Mouse (Mus musculus) CH12.LX (cell line): Measurements from ENCODE around the gene Rcan2. TPM values are rescaled to one million over a fixed set of nuclear protein-coding genes. Genes with fewer than 3 reads are reported as not detected.

Source experiments
- DNase-seq: peaks from one replicate; pipeline ENCODE4 v3.0.0-alpha.2; 2013; ENCODE audit errors: extremely low read depth
- H3K27ac ChIP-seq: 2 replicates; pipeline ENCODE4 v1.5.1; 2012; ENCODE audit warnings: low read depth, mild to moderate bottlenecking, control low read depth, moderate library complexity; ENCODE audit not compliant: insufficient read depth
- H3K27me3 ChIP-seq: replicated peaks from 2 replicates; pipeline ENCODE3; 2012; ENCODE audit warnings: inconsistent platforms
- H3K36me3 ChIP-seq, 2 experiments: replicated peaks in 1 of 2; 2 replicates each; pipeline versions ENCODE3 to v1.6.1; 2012; ENCODE audit warnings: inconsistent platforms in 1 of 2, low read length in 1 of 2, mild to moderate bottlenecking in 1 of 2, mixed read lengths in 1 of 2, moderate library complexity in 1 of 2; ENCODE audit not compliant: control insufficient read depth in 1 of 2, insufficient read depth in 1 of 2
- H3K4me1 ChIP-seq, 2 experiments: 2 replicates each; pipeline ENCODE4 v1.6.1; 2012; ENCODE audit warnings: inconsistent platforms in 1 of 2, moderate library complexity in 1 of 2; ENCODE audit not compliant: insufficient read depth in 2 of 2, control insufficient read depth in 1 of 2
- H3K4me2 ChIP-seq: 2 replicates; pipeline ENCODE4 v1.6.1; 2012; ENCODE audit warnings: low read depth, mild to moderate bottlenecking, control low read depth; ENCODE audit not compliant: poor library complexity, insufficient read depth, severe bottlenecking
- H3K4me3 ChIP-seq, 3 experiments: fragments of 150-350 bp in 1 of 3; sonication (generic) in 1 of 3; replicated peaks in 1 of 3; 2 replicates each; pipeline versions ENCODE3 to v1.5.1; 2011 to 2012; ENCODE audit warnings: low read depth in 2 of 3, low read length in 2 of 3, mild to moderate bottlenecking in 2 of 3, moderate library complexity in 2 of 3, control low read depth in 1 of 3, improper control_type of control experiment in 1 of 3, inconsistent platforms in 1 of 3, mixed read lengths in 1 of 3; ENCODE audit not compliant: poor library complexity in 1 of 3
- H3K79me2 ChIP-seq: replicated peaks from 2 replicates; pipeline ENCODE4 v1.6.1; 2012; ENCODE audit warnings: mild to moderate bottlenecking, moderate library complexity; ENCODE audit not compliant: control insufficient read depth, poor library complexity, insufficient read depth, severe bottlenecking; ENCODE audit errors: extremely low read depth
- H3K9ac ChIP-seq: 2 replicates; pipeline ENCODE4 v1.6.1; 2012; ENCODE audit warnings: low read depth, mild to moderate bottlenecking, control low read depth, moderate library complexity; ENCODE audit not compliant: insufficient read depth
- H3K9me3 ChIP-seq: replicated peaks from 2 replicates; pipeline ENCODE3; 2012; ENCODE audit warnings: low read length, inconsistent platforms, mixed read lengths
- BHLHE40 ChIP-seq: IDR thresholded peaks from 2 replicates; pipeline ENCODE4 v1.6.1; 2011; ENCODE audit warnings: mild to moderate bottlenecking, low read depth, low read length, improper control_type of control experiment
- E2F4 ChIP-seq: IDR thresholded peaks from 2 replicates; pipeline ENCODE4 v1.6.1; 2011; ENCODE audit warnings: low read depth, low read length, improper control_type of control experiment; ENCODE audit not compliant: insufficient replicate concordance
- ELF1 ChIP-seq: IDR thresholded peaks from 2 replicates; pipeline ENCODE4 v1.6.1; 2014; ENCODE audit warnings: low read depth, mild to moderate bottlenecking, inconsistent platforms, low read length, improper control_type of control experiment
- EP300 ChIP-seq: IDR thresholded peaks from 2 replicates; pipeline ENCODE4 v1.6.1; 2011; ENCODE audit warnings: low read length, improper control_type of control experiment
- ETS1 ChIP-seq: conservative IDR thresholded peaks from 2 replicates; pipeline ENCODE4 v1.6.1; 2012; ENCODE audit warnings: low read depth, mild to moderate bottlenecking, inconsistent platforms, low read length, improper control_type of control experiment, moderate library complexity
- HCFC1 ChIP-seq: IDR thresholded peaks from 2 replicates; pipeline ENCODE4 v1.6.1; 2012; ENCODE audit warnings: low read depth, mild to moderate bottlenecking, inconsistent platforms, low read length, improper control_type of control experiment
- IRF4 ChIP-seq: IDR thresholded peaks from 2 replicates; pipeline ENCODE4 v1.6.1; 2014; ENCODE audit warnings: low read depth, mild to moderate bottlenecking, inconsistent platforms, low read length, improper control_type of control experiment
- KAT2A ChIP-seq: IDR thresholded peaks from 2 replicates; pipeline ENCODE4 v1.6.1; 2012; ENCODE audit warnings: low read length, improper control_type of control experiment, inconsistent platforms; ENCODE audit not compliant: insufficient replicate concordance
- MXI1 ChIP-seq: IDR thresholded peaks from 2 replicates; pipeline ENCODE4 v1.6.1; 2011; ENCODE audit warnings: mild to moderate bottlenecking, low read depth, low read length, improper control_type of control experiment
- NELFE ChIP-seq: IDR thresholded peaks from 2 replicates; pipeline ENCODE4 v1.6.1; 2011; ENCODE audit warnings: low read depth, low read length, improper control_type of control experiment
- NRF1 ChIP-seq: IDR thresholded peaks from 2 replicates; pipeline ENCODE4 v1.6.1; 2014; ENCODE audit warnings: low read depth, mild to moderate bottlenecking, inconsistent platforms, low read length, improper control_type of control experiment, moderate library complexity
- POLR2A ChIP-seq: IDR thresholded peaks from 2 replicates; pipeline ENCODE4 v1.6.1; 2011; ENCODE audit warnings: low read depth, mild to moderate bottlenecking, improper control_type of control experiment, low read length
- SIN3A ChIP-seq: IDR thresholded peaks from 2 replicates; pipeline ENCODE4 v1.6.1; 2012; ENCODE audit warnings: low read length, improper control_type of control experiment, inconsistent platforms
- SMC3 ChIP-seq: IDR thresholded peaks from 2 replicates; pipeline ENCODE4 v1.6.1; 2011; ENCODE audit warnings: low read depth, low read length, improper control_type of control experiment
- TCF12 ChIP-seq: IDR thresholded peaks from 2 replicates; pipeline ENCODE4 v1.6.1; 2014; ENCODE audit warnings: low read depth, mild to moderate bottlenecking, inconsistent platforms, low read length, improper control_type of control experiment
- UBTF ChIP-seq: IDR thresholded peaks from 2 replicates; pipeline ENCODE4 v1.6.1; 2012; ENCODE audit warnings: low read depth, mild to moderate bottlenecking, inconsistent platforms, low read length, improper control_type of control experiment, moderate library complexity
- USF2 ChIP-seq: conservative IDR thresholded peaks from 2 replicates; pipeline ENCODE4 v1.6.1; 2011; ENCODE audit warnings: low read depth, low read length, improper control_type of control experiment
- ZC3H11A ChIP-seq: IDR thresholded peaks from 2 replicates; pipeline ENCODE4 v1.6.1; 2012; ENCODE audit warnings: low read depth, mild to moderate bottlenecking, inconsistent platforms, low read length, improper control_type of control experiment
- ZKSCAN1 ChIP-seq: IDR thresholded peaks from 2 replicates; pipeline ENCODE4 v1.6.1; 2012; ENCODE audit warnings: low read depth, inconsistent platforms, low read length, improper control_type of control experiment, borderline replicate concordance
- ZMIZ1 ChIP-seq: IDR thresholded peaks from 2 replicates; pipeline ENCODE4 v1.6.1; 2012; ENCODE audit warnings: low read depth, mild to moderate bottlenecking, inconsistent platforms, low read length, improper control_type of control experiment
- ZNF384 ChIP-seq: IDR thresholded peaks from 2 replicates; pipeline ENCODE4 v1.6.1; 2012; ENCODE audit warnings: low read depth, low read length, improper control_type of control experiment, inconsistent platforms
- dilution Hi-C: fragments of 300-500 bp; cut with MboI; formaldehyde crosslinking; loops from 2 replicates; pipeline ENCODE4 v1.14.3; 2020; ENCODE audit warnings: low sequenced_read_pairs; ENCODE audit not compliant: extremely low pct_unique_long_range_greater_than_20kb, extremely low pct_ligation_motif_present
- in situ Hi-C: fragments of 300-500 bp; cut with MboI; formaldehyde crosslinking; loops from 3 replicates; pipeline ENCODE4 v1.14.3; 2019; ENCODE audit warnings: low sequenced_read_pairs, low pct_ligation_motif_present, low pct_unique_long_range_greater_than_20kb, mixed read lengths
- polyA plus RNA-seq: library from polyadenylated mRNA; unstranded; fragments of >175 nt; gene quantifications from 2 replicates; pipeline ENCODE4 v1.2.1, GENCODE M21; 2012; ENCODE audit warnings: low read depth; ENCODE audit not compliant: insufficient read length
- total RNA-seq, 2 experiments: library from RNA; depleted of rRNA; stranded (reverse); fragments of 300-350 nt in 1 of 2; fragments of >200 nt in 1 of 2; gene quantifications; 2 replicates each; pipeline ENCODE4 v1.2.3; 2012 to 2014

The Rcan2 gene
- total and polyA plus RNA-seq, 3 experiments: 0.32 to 1.5 TPM; not detected in 1

DNA sequence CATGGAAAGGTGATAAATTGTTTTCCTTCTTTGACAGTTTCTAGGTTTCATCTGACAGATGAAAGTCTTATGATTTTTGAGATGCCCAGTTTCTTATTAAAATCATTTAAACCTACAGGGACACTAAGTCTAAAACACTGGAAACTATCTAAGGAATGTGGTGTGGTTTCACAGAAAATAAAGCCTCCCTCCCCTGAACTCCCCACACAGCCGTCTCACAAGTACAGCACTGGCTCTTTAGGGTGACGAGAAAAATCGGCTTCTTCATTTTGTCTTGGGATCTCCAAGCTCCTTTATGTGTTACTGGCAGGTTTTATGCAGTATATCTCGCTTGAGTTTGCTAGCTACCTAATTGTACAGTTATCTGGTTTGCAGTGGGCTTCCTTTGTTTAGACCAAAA, 210.8 kb downstream of the Rcan2 start:
- Histone ChIP-seq H3K4me3 (no peak overlapping the region), H3K79me2 (no peaks in the 10 kb centered on the region), H3K9ac (no peak overlapping the region), H3K27ac (no peak overlapping the region), H3K4me2 (no peak overlapping the region), H3K36me3 (no peaks in the 10 kb centered on the region), H3K27me3 (peaks cover 7% of the 10 kb centered on the region), H3K4me1 (no peaks in the 10 kb centered on the region), H3K9me3 (no peaks in the 10 kb centered on the region)
- in situ Hi-C loops: no loop called here
- dilution Hi-C loops: no loop called here
- no peak for DNase-seq
- TF ChIP-seq KAT2A: no peak
- TF ChIP-seq POLR2A: no peak
- no peak for TF ChIP-seq ZC3H11A
- TF ChIP-seq NRF1: no peak
- no peak for TF ChIP-seq IRF4
- no peak for TF ChIP-seq BHLHE40
- TF ChIP-seq ZNF384: no peak
- no peak for TF ChIP-seq ZMIZ1
- TF ChIP-seq USF2: no peak
- no peak for TF ChIP-seq E2F4
- TF ChIP-seq ETS1: no peak
- TF ChIP-seq EP300: no peak
- TF ChIP-seq SIN3A: no peak
- TF ChIP-seq SMC3: no peak
- no peak for TF ChIP-seq NELFE
- TF ChIP-seq TCF12: no peak
- TF ChIP-seq ZKSCAN1: no peak
- no peak for TF ChIP-seq HCFC1
- TF ChIP-seq, all 38 proteins: peak for 0

DNA sequence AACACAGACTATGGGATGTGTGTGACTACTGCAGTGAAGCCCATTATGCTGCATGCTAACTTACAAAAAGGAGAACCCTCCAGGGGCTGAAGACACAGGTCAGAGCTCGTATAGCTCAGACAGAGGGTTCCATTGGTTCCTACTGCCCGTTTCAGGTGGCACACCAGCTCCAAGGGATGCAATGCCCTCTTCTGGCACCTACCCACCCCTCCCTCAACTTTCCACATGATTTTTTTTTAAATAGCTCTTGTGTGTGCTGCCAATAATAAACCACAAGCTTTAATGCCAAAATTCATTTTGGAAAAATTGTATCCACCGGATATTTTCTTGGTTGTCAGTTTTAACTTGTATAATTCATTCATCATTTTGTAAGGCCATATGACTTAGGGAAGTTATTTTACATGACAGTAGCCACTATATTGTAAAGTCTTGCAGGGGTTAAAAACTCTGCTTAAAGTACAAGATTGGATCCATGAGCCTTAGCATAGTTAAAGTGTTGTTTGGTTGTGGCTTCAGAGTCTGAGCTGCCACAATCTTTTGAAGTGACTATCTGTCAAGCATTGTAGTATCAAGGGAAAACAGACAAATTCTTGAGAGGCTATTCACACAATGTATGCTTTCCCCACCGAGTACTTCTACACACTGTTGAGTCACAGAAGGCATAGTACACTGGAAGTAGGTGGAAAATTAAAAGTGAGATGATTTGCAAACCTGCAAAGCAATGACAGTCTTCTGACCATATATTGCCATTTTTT, 212.8 kb downstream of the Rcan2 start:
- Histone ChIP-seq H3K36me3 (no peaks in the 10 kb centered on the region), H3K79me2 (no peaks in the 10 kb centered on the region), H3K4me3 (no peak overlapping the region), H3K27me3 (peaks cover 7% of the 10 kb centered on the region), H3K4me1 (no peaks in the 10 kb centered on the region), H3K27ac (no peak overlapping the region), H3K4me2 (no peak overlapping the region), H3K9me3 (no peaks in the 10 kb centered on the region), H3K9ac (no peak overlapping the region)
- in situ Hi-C loops (no loop called here), dilution Hi-C loops (no loop called here)
- DNase-seq: no peak
- TF ChIP-seq ETS1: no peak
- TF ChIP-seq POLR2A: no peak
- no peak for TF ChIP-seq MXI1
- TF ChIP-seq UBTF: no peak
- no peak for TF ChIP-seq ELF1
- TF ChIP-seq EP300: no peak
